Mouse (Mus musculus) stomach, embryonic 16.5 days (tissue): ENCODE results near the gene Hoxb2. TPM values are rescaled to one million over a fixed set of nuclear protein-coding genes. Genes with fewer than 3 reads are reported as not detected.

Source experiments
- ATAC-seq: fragments of 200-750 bp; cut with Nextera tagmentation; 2 replicates; pipeline ENCODE4 v1.8.0; 2017; ENCODE audit warnings: moderate number of reproducible peaks, moderate TSS enrichment; ENCODE audit not compliant: insufficient read depth, low FRiP score
- H3K27ac ChIP-seq: fragments of 300-500 bp; sonication (generic); 2 replicates; pipeline ENCODE4 v1.5.1; 2014; ENCODE audit warnings: low read length
- H3K27me3 ChIP-seq: fragments of 300-500 bp; sonication (generic); 2 replicates; pipeline ENCODE4 v1.6.1; 2014; ENCODE audit warnings: low read length, control low read depth, mixed read lengths; ENCODE audit not compliant: control insufficient read depth, insufficient read depth
- H3K36me3 ChIP-seq: fragments of 300-500 bp; sonication (generic); 2 replicates; pipeline ENCODE4 v1.6.1; 2014; ENCODE audit warnings: low read length; ENCODE audit not compliant: control insufficient read depth, insufficient read depth
- H3K4me1 ChIP-seq: fragments of 300-500 bp; sonication (generic); 2 replicates; pipeline ENCODE4 v1.6.1; 2014; ENCODE audit warnings: low read length, control low read depth, mixed read lengths; ENCODE audit not compliant: control insufficient read depth, insufficient read depth
- H3K4me2 ChIP-seq: fragments of 300-500 bp; sonication (generic); 2 replicates; pipeline ENCODE4 v1.6.1; 2014; ENCODE audit warnings: low read depth, low read length, mixed read lengths
- H3K4me3 ChIP-seq: fragments of 300-500 bp; sonication (generic); replicated peaks from 2 replicates; pipeline ENCODE4 v1.5.1; 2014; ENCODE audit warnings: mild to moderate bottlenecking, low read length
- H3K9ac ChIP-seq: fragments of 300-500 bp; sonication (generic); 2 replicates; pipeline ENCODE4 v1.6.1; 2014; ENCODE audit warnings: low read length
- H3K9me3 ChIP-seq: fragments of 300-500 bp; sonication (generic); replicated peaks from 2 replicates; pipeline ENCODE4 v1.6.1; 2016; ENCODE audit warnings: low read length, control low read depth; ENCODE audit not compliant: control insufficient read depth
- WGBS: fragments of 180-500 bp; shearing (Covaris S2); extraction: QIAGEN DNeasy Blood & Tissue Kit; methylation state at CpG from one replicate; pipeline ENCODE4 v1.1.7; 2014; 5-methylcytosine and 5-hydroxymethylcytosine counted together
- polyA plus RNA-seq: library from polyadenylated mRNA; unstranded; fragments of >200 nt; fragmentation: Nextera tagmentation; extraction: Ambion mirVana; gene quantifications from 2 replicates; pipeline ENCODE4 v1.2.1, GENCODE M21; 2015

Gene Hoxb2
- 9.1 and 11.5 TPM in 2 replicates for polyA plus RNA-seq

- 28% methylated on average over 2 of the region's 2 CpGs for WGBS
- ATAC-seq = no peak
- no peaks in the 10 kb centered on the region for H3K9me3 ChIP-seq
- H3K27me3 ChIP-seq = peaks cover 26% of the 10 kb centered on the region
- peak within 1 kb of the TSS; percentile 68 for H3K4me3 ChIP-seq
- no peaks in the 10 kb centered on the region for H3K36me3 ChIP-seq
- H3K4me1 ChIP-seq = peaks cover 44% of the 10 kb centered on the region
- H3K27ac ChIP-seq = peak within 1 kb of the TSS; percentile 98
- H3K9ac ChIP-seq = peak within 1 kb of the TSS; percentile 88
- peak within 1 kb of the TSS; percentile 79 for H3K4me2 ChIP-seq
These were observed at the start of gene Hoxb2 for GRCm38 (mm10) chr11:96350341-96350624. Gene Hoxb2 (plus strand): TSS chr11:96350525.

GRCm38 (mm10) chr11:96301064-96301431 is 49.3 kb upstream of the Hoxb2 start:
- Histone ChIP-seq H3K4me1 (peaks cover 19% of the 10 kb centered on the region), H3K4me2 (peak overlapping the region; percentile 87), H3K27ac (peak overlapping the region; percentile 73; the same call in 1 of the 2 replicates), H3K4me3 (peak overlapping the region; percentile 58), H3K27me3 (peaks cover 57% of the 10 kb centered on the region), H3K9me3 (no peaks in the 10 kb centered on the region), H3K9ac (peak overlapping the region; percentile 81), H3K36me3 (no peaks in the 10 kb centered on the region)
- WGBS = 25% methylated on average over 10 of the region's 10 CpGs
- ATAC-seq = no peak

- H3K36me3 ChIP-seq = no peaks in the 10 kb centered on the region
- H3K9me3 ChIP-seq = no peaks in the 10 kb centered on the region
- peak overlapping the region; percentile 50 for H3K9ac ChIP-seq
- peak overlapping the region; percentile 21 for H3K4me3 ChIP-seq
- H3K4me1 ChIP-seq = peaks cover 15% of the 10 kb centered on the region; the same call in 1 of the 2 replicates
- WGBS = 13% methylated on average over 15 of the region's 15 CpGs
- no peak for ATAC-seq
- peaks cover 52% of the 10 kb centered on the region for H3K27me3 ChIP-seq
- peak overlapping the region; percentile 87 for H3K4me2 ChIP-seq
- H3K27ac ChIP-seq = peak overlapping the region; percentile 89
These were observed 48.5 kb upstream of the Hoxb2 start for GRCm38 (mm10) chr11:96301837-96302236.

GRCm38 (mm10) chr11:96302381-96303150 is 47.8 kb upstream of the Hoxb2 start:
- 27% methylated on average over 23 of the region's 23 CpGs for WGBS
- no peak for ATAC-seq
- peaks cover 45% of the 10 kb centered on the region for H3K27me3 ChIP-seq
- peak overlapping the region; percentile 50 for H3K9ac ChIP-seq
- H3K36me3 ChIP-seq = no peaks in the 10 kb centered on the region
- peak overlapping the region; percentile 87 for H3K4me2 ChIP-seq
- H3K27ac ChIP-seq = peak overlapping the region; percentile 89
- peak overlapping the region; percentile 48 for H3K4me3 ChIP-seq
- peaks cover 15% of the 10 kb centered on the region; the same call in 1 of the 2 replicates for H3K4me1 ChIP-seq
- H3K9me3 ChIP-seq = no peaks in the 10 kb centered on the region

GRCm38 (mm10) chr11:96303151-96304099 is 46.9 kb upstream of the Hoxb2 start, which contains the start of gene Hoxb5:
Gene Hoxb5 (plus strand): TSS chr11:96303336.
- Histone ChIP-seq H3K4me1 (peaks cover 12% of the 10 kb centered on the region; the same call in 1 of the 2 replicates), H3K4me3 (peak within 1 kb of the TSS; percentile 48), H3K4me2 (peak within 1 kb of the TSS; percentile 87), H3K27me3 (peaks cover 40% of the 10 kb centered on the region), H3K9ac (peak within 1 kb of the TSS; percentile 83), H3K27ac (peak within 1 kb of the TSS; percentile 89), H3K9me3 (no peaks in the 10 kb centered on the region), H3K36me3 (no peaks in the 10 kb centered on the region)
- under 1% methylated on average over 68 of the region's 69 CpGs for WGBS
- ATAC-seq = peak; percentile 58

- 4% methylated on average over 38 of the region's 38 CpGs for WGBS
- Histone ChIP-seq H3K4me2 (peak overlapping the region; percentile 87), H3K27me3 (peaks cover 33% of the 10 kb centered on the region), H3K4me1 (peaks cover 10% of the 10 kb centered on the region; the same call in 1 of the 2 replicates), H3K4me3 (peak overlapping the region; percentile 48), H3K27ac (peak overlapping the region; percentile 89), H3K9ac (peak overlapping the region; percentile 83), H3K36me3 (no peaks in the 10 kb centered on the region), H3K9me3 (no peaks in the 10 kb centered on the region)
- no peak for ATAC-seq
These were observed 45.7 kb upstream of the Hoxb2 start for GRCm38 (mm10) chr11:96304381-96305195.

- Histone ChIP-seq H3K27me3 (peaks cover 23% of the 10 kb centered on the region), H3K27ac (peak overlapping the region; percentile 89), H3K9me3 (no peaks in the 10 kb centered on the region), H3K4me1 (peaks cover 4% of the 10 kb centered on the region; the same call in 1 of the 2 replicates), H3K36me3 (no peaks in the 10 kb centered on the region), H3K9ac (peak overlapping the region; percentile 83), H3K4me2 (peak overlapping the region; percentile 87), H3K4me3 (peak overlapping the region; percentile 48)
- ATAC-seq = no peak
- 51% methylated on average over 6 of the region's 6 CpGs for WGBS
These were observed 44.7 kb upstream of the Hoxb2 start for GRCm38 (mm10) chr11:96305505-96306182.
